Comparison of ENCODE assay signal across 16 mouse cellular contexts in the genomic region with DNA sequence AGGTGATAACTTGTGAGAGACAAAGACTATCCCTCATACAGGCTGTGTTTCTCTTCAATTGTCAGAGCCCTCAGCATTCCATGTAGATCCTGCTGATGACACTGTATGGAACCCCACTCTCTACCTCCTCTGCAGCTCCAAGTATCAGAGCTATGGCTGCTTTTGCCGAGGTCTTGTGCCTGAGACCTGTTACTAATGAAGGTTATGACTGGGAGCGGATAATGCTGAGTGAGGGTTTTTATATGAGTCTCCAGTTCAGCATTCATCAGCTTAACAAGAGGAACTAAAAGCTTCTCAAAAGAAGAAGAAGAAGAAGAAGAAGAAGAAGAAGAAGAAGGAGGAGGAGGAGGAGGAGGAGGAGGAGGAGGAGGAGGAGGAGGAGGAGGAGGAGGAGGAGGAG.
"Had no signal": no experiment of that assay in that cellular context is flagged by ENCODE, and none has a peak within 500 bp of the region (broad histone marks: within the 10 kb centered on the region; RNA-seq: fewer than 3 reads in every experiment).

No protein-coding gene starts in this region.

- H3K4me2 ChIP-seq: limb, embryonic 13.5 days; neural tube, embryonic 15.5 days had no signal

- H3K9me3 ChIP-seq: limb, embryonic 13.5 days; neural tube, embryonic 15.5 days had no signal

- H3K9ac ChIP-seq: limb, embryonic 13.5 days; lung, embryonic 14.5 days; neural tube, embryonic 15.5 days had no signal

- H3K27me3 ChIP-seq: limb, embryonic 13.5 days; neural tube, embryonic 15.5 days had no signal

- H3K36me3 ChIP-seq: limb, embryonic 13.5 days; neural tube, embryonic 15.5 days had no signal

- H3K4me3 ChIP-seq: limb, embryonic 13.5 days; myocyte; neural tube, embryonic 15.5 days had no signal

- H3K27ac ChIP-seq: kidney, postnatal 0 days; limb, embryonic 13.5 days; neural tube, embryonic 15.5 days had no signal

- DNase-seq: kidney, adult 11 months; kidney, adult 9 months; kidney, postnatal 36 days; layer of hippocampus, adult 9-11 months; layer of hippocampus, postnatal 36 days; left cerebral cortex, postnatal 4 days; lung, postnatal 14 days; right cerebral cortex, postnatal 4 days; spleen, adult 18-20 months; thymus, adult 18-20 months; thymus, postnatal 36 days had no signal

- H3K4me1 ChIP-seq: limb, embryonic 13.5 days; neural tube, embryonic 15.5 days had no signal
